Mouse (Mus musculus) cerebellum, adult 2 months (tissue): ENCODE measurements around the gene Gnai3. TPM values are rescaled to one million over a fixed set of nuclear protein-coding genes. Genes with fewer than 3 reads are reported as not detected.

Experiments used
- DNase-seq, 2 experiments: peaks; one replicate each; pipeline ENCODE4 v3.0.0; 2021
- H3K27ac ChIP-seq: fragments of 200-500 bp; 2 replicates; pipeline ENCODE4 v1.5.1; 2012; ENCODE audit warnings: low read length, control low read depth, inconsistent platforms; ENCODE audit not compliant: insufficient read depth
- H3K27me3 ChIP-seq: fragments of 200-500 bp; 2 replicates; pipeline ENCODE4 v1.6.1; 2012; ENCODE audit warnings: inconsistent platforms, mild to moderate bottlenecking, low read length, moderate library complexity; ENCODE audit not compliant: control insufficient read depth, insufficient read depth
- H3K4me1 ChIP-seq: fragments of 200-500 bp; 2 replicates; pipeline ENCODE4 v1.6.1; 2011; ENCODE audit warnings: low read length; ENCODE audit not compliant: control insufficient read depth, insufficient read depth
- H3K4me3 ChIP-seq: fragments of 200-500 bp; replicated peaks from 2 replicates; pipeline ENCODE3; 2011; ENCODE audit warnings: mild to moderate bottlenecking, low read depth, low read length, control low read depth; ENCODE audit not compliant: insufficient read depth
- CTCF ChIP-seq: fragments of 200-500 bp; IDR thresholded peaks from 2 replicates; pipeline ENCODE4 v1.5.1; 2011; ENCODE audit warnings: low read depth, mild to moderate bottlenecking, control low read depth, low read length, moderate library complexity, borderline replicate concordance; ENCODE audit not compliant: insufficient read depth
- POLR2A ChIP-seq: fragments of 200-500 bp; IDR thresholded peaks from 2 replicates; pipeline ENCODE4 v1.6.1; 2011; ENCODE audit warnings: low read length, control low read depth, borderline replicate concordance; ENCODE audit not compliant: insufficient read depth
- WGBS: fragments of 180-500 bp; shearing (Covaris S2); methylation state at CpG from one replicate; pipeline ENCODE4 v1.1.7; 2018; 5-methylcytosine and 5-hydroxymethylcytosine counted together
- polyA plus RNA-seq: library from polyadenylated mRNA; depleted of rRNA; stranded (reverse); fragments of >200 nt; gene quantifications from 2 replicates; pipeline ENCODE4 v1.2.3, GENCODE M21; 2012; rRNA removed

Gene Gnai3
- polyA plus RNA-seq: 25.6 and 27.4 TPM in 2 replicates

DNA sequence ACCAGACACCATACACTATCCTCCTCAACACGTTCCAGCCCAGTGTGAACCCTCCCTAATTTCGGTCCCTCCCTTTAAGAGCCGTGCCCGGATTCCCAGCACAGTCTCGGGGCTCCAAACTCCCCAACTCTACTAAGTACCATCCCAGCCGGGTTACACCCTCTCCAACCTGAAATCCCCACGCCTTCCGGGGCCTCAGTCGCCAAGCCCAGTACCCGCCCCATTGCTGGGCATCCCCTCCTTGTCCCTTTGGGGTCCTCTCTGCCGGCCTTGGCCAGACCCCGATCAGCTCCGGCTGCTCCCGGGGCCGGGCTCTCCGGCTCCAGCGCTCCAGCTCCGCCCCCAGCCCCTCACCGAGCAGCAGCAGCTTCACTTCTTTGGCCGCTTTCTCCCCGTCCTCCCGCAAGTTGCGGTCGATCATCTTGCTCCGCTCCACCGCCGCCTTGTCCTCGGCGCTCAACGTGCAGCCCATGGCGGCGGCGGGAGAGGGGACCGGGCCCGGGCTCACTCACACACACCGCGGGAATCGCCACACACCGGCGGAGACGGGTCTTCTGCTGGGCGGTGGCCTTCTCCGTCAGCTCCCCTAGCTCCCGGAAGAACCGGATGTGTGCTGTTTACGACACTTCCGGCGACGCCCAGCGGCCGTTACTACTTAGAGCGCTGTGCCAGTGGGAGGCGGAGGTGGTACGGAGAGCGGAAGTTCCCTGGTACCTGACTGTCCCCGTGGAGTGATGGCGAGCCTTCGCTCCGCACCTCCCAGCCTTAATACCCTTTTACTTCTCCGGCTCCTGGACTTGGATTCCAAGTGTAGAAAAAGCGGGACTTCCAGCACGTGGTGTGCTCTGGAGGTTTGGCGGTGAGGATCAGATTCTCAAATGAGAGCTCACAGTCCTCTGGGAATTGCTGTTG lies at the start of gene Gnai3:
Gene Gnai3, minus strand, starts transcription at position 613 of the 912 bp plus-strand sequence.
- no peaks in the 10 kb centered on the region for H3K27me3 ChIP-seq
- TF ChIP-seq CTCF (no peak), POLR2A (peak; percentile 92)
- under 1% methylated on average over 63 of the region's 63 CpGs for WGBS
- H3K4me3 ChIP-seq: peak within 1 kb of the TSS; percentile 70
- peak; percentile 91 for DNase-seq
- H3K27ac ChIP-seq: peak within 1 kb of the TSS; percentile 81
- no peaks in the 10 kb centered on the region for H3K4me1 ChIP-seq

DNA sequence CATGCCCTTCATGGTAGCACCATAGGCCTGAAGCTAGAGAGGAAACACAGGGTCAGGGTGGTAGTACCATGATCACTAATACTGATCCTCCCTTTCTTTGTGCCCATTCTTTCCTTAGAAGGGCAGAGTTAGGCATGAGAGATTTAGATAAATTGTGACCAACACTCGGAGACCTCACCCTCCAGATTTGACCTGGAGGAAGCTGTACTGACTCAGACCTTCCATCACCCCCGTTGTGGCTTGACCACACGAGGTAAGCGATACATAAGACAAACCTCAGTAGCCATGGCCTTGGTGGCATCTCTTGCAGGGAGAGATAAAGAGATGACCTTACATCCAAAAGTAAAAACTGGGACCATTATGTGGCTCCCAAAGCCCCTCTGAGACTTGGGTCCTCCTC lies 49.3 kb upstream of the Gnai3 start:
- 89% methylated on average over 4 of the region's 4 CpGs for WGBS
- TF ChIP-seq POLR2A (no peak), CTCF (no peak)
- DNase-seq: no peak
- H3K4me3 ChIP-seq: no peak overlapping the region
- peaks cover 42% of the 10 kb centered on the region for H3K4me1 ChIP-seq
- H3K27ac ChIP-seq: peak overlapping the region; percentile 92; the same call in 1 of the 2 replicates
- H3K27me3 ChIP-seq: no peaks in the 10 kb centered on the region

DNA sequence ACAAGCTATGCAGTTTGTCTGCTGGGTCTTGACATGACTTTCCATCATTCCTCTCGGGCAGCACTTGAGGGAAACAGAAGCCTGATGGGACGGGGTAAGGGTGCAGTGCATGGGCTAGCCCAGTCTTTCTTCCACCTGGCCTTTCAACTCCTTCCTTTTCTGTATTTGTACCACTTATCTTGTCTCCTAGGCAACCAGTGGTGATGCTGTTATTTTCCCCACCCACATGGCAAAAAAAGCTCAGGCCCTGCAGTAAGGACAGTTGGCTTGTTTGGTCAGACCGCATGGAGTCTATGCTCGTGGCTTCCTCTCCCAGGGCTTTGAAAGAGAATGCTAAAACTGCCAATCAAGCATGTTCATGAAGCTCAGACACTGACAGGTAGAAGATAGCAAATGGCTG lies 47.7 kb upstream of the Gnai3 start:
- whole genome bisulfite sequencing: 71% methylated on average over 4 of the region's 4 CpGs
- no peak for TF ChIP-seq CTCF
- TF ChIP-seq POLR2A: no peak
- peaks cover 50% of the 10 kb centered on the region for H3K4me1 ChIP-seq
- no peak overlapping the region for H3K27ac ChIP-seq
- H3K27me3 ChIP-seq: no peaks in the 10 kb centered on the region
- H3K4me3 ChIP-seq: no peak overlapping the region
- DNase-seq: no peak

DNA sequence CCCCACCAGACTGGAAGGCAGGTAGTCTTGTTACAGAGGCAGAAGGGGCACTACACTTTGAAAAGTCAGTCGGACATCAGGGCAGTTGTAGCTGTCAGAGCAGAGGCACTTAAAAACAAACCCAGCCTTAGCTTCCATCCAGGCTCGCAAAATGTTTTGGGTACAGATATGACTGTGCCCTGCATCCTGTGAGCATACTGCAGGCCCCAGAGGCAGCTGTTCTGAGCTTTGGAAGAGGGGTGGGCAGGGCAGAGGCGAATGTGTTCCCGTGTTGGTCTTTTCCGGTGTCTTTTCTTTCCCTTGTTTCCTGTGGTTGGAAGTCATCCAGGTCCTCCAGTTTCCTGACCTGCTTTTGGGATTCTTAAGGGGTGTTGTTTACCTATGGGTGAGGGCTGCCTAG lies 44.0 kb upstream of the Gnai3 start:
- H3K4me1 ChIP-seq: peaks cover 41% of the 10 kb centered on the region
- H3K4me3 ChIP-seq: peak overlapping the region; percentile 9
- TF ChIP-seq CTCF (no peak), POLR2A (no peak)
- peak in 1 of 2 experiments; percentile 25 for DNase-seq
- 0 out of 2 replicates have a peak overlapping the region, but pooled peaks have one; percentile 6 for H3K27ac ChIP-seq
- WGBS: 38% methylated on average over 5 of the region's 5 CpGs
- H3K27me3 ChIP-seq: no peaks in the 10 kb centered on the region

DNA sequence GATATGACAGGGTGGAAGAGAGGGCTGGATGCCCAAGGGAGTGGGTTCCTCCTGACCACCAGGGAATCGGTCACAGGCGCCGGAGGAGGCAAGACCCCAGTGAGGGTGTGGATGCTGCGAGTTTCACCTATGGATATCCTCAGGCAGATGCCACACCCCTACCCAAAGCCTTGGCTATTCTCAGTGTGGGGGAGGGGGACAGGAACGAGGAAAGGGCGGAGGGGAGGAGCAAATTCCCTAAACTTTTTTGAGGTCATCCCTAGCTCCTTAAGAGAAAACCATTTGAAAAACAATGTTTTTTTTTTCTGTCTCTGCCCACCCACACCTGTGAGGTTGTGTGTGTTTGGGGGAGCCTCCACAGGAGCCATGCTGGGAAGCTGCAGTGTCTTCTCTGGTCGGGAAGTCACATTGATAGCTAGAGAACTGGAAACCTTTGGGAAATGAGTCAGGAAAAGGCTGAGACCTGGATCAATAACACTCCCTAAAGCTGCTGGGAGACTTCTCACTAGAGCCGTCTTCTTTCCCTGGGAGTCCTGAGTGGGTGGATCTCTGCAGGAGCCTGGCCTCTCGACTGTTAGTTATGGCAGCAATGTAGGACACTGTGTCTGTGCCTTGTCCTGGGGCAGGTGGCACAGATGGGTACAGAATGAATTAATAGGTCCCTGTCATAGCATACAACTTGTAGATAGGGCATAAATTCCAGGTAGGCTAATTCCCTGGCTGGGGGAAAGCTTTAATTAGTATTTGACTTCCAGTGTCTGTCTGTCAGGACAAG lies 43.0 kb upstream of the Gnai3 start:
- TF ChIP-seq CTCF: no peak
- no peak for TF ChIP-seq POLR2A
- DNase-seq: peak; percentile 57 to 70
- no peaks in the 10 kb centered on the region for H3K27me3 ChIP-seq
- H3K4me1 ChIP-seq: peaks cover 39% of the 10 kb centered on the region
- 0 out of 2 replicates have a peak overlapping the region, but pooled peaks have one; percentile 6 for H3K27ac ChIP-seq
- 59% methylated on average over 9 of the region's 9 CpGs for WGBS
- H3K4me3 ChIP-seq: peak overlapping the region; percentile 4

DNA sequence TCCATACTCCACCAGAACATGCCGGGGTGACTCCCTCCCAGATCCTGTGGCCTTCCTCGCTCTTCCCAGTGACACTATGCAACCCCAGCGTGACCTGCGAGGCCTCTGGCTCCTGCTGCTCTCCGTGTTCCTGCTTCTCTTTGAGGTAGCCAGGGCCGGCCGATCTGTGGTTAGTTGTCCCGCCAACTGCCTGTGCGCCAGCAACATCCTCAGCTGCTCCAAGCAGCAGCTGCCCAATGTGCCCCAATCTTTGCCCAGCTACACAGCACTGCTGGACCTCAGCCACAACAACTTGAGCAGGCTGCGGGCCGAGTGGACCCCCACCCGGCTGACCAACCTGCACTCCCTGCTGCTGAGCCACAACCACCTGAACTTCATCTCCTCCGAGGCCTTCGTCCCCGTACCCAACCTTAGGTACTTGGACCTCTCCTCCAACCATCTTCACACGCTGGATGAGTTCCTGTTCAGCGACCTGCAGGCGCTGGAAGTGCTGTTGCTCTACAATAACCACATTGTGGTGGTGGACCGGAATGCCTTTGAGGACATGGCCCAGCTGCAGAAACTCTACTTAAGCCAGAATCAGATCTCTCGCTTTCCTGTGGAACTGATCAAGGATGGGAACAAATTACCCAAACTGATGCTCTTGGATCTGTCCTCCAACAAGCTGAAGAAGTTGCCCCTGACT lies 41.3 kb upstream of the Gnai3 start:
- Histone ChIP-seq H3K27ac (no peak overlapping the region), H3K4me1 (peaks cover 34% of the 10 kb centered on the region), H3K27me3 (no peaks in the 10 kb centered on the region), H3K4me3 (peak overlapping the region; percentile 87)
- WGBS: 24% methylated on average over 20 of the region's 20 CpGs
- TF ChIP-seq CTCF (no peak), POLR2A (no peak)
- peak; percentile 26 to 40 for DNase-seq

DNA sequence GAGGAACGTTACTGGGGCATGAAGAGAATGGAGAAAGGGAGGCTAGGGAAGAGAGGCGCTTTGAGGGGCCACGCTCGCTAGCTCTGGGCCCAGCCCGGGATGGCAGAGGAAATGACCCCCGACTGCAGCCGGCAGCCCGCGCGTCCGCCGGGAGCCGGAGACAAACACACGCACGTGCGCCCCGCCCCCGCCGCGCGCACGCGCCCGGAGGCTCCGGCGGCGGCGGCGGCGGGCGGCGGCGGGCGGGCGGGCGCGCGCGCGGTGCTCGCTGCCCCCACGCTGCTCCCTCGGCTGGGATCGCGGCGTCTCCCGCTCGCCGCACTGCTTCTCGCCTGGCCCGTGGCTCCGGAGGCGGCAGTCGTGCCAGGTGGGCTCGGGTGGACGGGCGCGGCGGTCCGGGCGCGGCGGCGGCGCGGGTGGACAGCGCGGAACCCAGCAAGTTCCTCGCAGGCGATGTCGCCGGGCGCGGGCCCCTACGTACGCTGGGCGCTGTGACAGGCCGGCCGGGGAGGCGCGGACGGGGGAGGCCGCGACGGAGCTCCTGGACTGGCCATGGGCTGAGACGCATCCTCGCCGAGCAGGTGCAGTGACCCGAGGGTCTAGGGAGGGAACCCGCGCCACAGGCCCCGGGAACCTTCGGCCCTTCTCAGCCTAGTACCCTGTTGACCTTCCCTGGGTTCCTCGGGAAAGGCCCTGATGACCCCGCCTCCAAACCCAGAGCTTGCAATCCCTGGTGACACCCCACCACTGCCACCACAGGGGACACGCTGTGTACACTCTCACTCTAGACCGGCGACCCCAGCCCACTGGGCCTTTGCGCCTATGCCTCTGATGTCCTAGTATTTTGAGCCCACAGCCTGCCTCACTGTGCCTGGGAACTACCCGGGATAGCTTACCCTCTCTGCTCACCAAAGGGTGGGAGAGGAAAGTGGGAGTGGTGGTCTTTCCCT lies 40.4 kb upstream of the Gnai3 start, which contains the start of gene Amigo1:
Gene Amigo1, plus strand, starts transcription at position 238 of the 950 bp plus-strand sequence.
- 2% methylated on average over 98 of the region's 100 CpGs for WGBS
- TF ChIP-seq POLR2A: peak; percentile 55
- TF ChIP-seq CTCF: no peak
- peak; percentile 69 to 82 for DNase-seq
- Histone ChIP-seq H3K27ac (peak within 1 kb of the TSS; percentile 82; the same call in 1 of the 2 replicates), H3K4me3 (peak within 1 kb of the TSS; percentile 87), H3K27me3 (no peaks in the 10 kb centered on the region), H3K4me1 (peaks cover 34% of the 10 kb centered on the region)
